Mouse (Mus musculus): ENCODE results near the gene Edc3. TPM values are rescaled to one million over a fixed set of nuclear protein-coding genes. Genes with fewer than 3 reads are reported as not detected.

The Edc3 gene
- polyA plus RNA-seq, 1 experiment from 2014 or later = 15.5 TPM

- H3K4me1 ChIP-seq (ENCODE audit: control insufficient read depth, insufficient read depth, low read length) = peaks cover 4% of the 10 kb centered on the region
- H3K27ac ChIP-seq (ENCODE audit: low read depth, low read length) = no peak overlapping the region
- H3K36me3 ChIP-seq (ENCODE audit: control insufficient read depth, insufficient read depth, low read length) = peaks cover 27% of the 10 kb centered on the region
- H3K9me3 ChIP-seq (replicated peaks; ENCODE audit: control insufficient read depth, low read length) = no peaks in the 10 kb centered on the region
- H3K4me3 ChIP-seq (ENCODE audit: low read depth, low read length) = no peak overlapping the region
- WGBS (ENCODE audit: insufficient replicate concordance) = 62% methylated on average over 2 of the region's 2 CpGs
- H3K9ac ChIP-seq (ENCODE audit: low read depth, low read length) = no peak overlapping the region
- no peak overlapping the region for H3K4me2 ChIP-seq
- H3K27me3 ChIP-seq (ENCODE audit: control insufficient read depth, insufficient read depth, low read length) = no peaks in the 10 kb centered on the region
- ATAC-seq (replicated peaks; ENCODE audit: insufficient number of reproducible peaks, low FRiP score, low TSS enrichment) = no peak
Measured at GRCm38 (mm10) chr9:57712194-57712593, 3.9 kb downstream of the Edc3 start.

GRCm38 (mm10) chr9:57718408-57718807, 10.1 kb downstream of the Edc3 start:
- Histone ChIP-seq H3K27ac (ENCODE audit: low read depth, low read length) (no peak overlapping the region), H3K9me3 (replicated peaks; ENCODE audit: control insufficient read depth, low read length) (no peaks in the 10 kb centered on the region), H3K9ac (ENCODE audit: low read depth, low read length) (no peak overlapping the region), H3K36me3 (ENCODE audit: control insufficient read depth, insufficient read depth, low read length) (peaks cover 36% of the 10 kb centered on the region), H3K4me2 (no peak overlapping the region), H3K4me1 (ENCODE audit: control insufficient read depth, insufficient read depth, low read length) (no peaks in the 10 kb centered on the region), H3K27me3 (ENCODE audit: control insufficient read depth, insufficient read depth, low read length) (no peaks in the 10 kb centered on the region), H3K4me3 (ENCODE audit: low read depth, low read length) (no peak overlapping the region)
- no peak for ATAC-seq (replicated peaks; ENCODE audit: insufficient number of reproducible peaks, low FRiP score, low TSS enrichment)
- WGBS (ENCODE audit: insufficient replicate concordance) = 90% methylated on average over 7 of the region's 7 CpGs

DNA sequence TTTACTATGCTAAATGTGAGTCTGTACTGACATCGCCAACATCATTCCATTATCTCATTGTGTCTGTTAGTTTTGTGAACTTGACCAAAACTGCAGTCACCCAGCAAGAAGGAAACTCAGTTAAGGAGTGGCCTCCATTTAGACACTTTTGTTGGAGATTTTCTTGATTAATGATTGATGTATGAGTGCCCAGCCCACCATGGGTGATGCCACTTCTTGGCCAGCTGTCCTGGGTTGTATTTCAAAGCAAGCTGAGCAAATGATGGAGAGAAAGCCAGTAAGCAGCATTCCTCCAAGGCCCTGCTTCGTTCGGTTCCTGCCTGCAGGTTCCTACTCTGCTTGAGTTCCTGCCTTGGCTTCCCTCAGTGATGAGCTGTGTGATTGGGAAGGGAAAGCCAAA, 12.4 kb downstream of the Edc3 start:
- ATAC-seq (replicated peaks; ENCODE audit: insufficient number of reproducible peaks, low FRiP score, low TSS enrichment) = no peak
- no peaks in the 10 kb centered on the region for H3K9me3 ChIP-seq (replicated peaks; ENCODE audit: control insufficient read depth, low read length)
- WGBS (ENCODE audit: insufficient replicate concordance) = 95% methylated on average over 3 of the region's 3 CpGs

DNA sequence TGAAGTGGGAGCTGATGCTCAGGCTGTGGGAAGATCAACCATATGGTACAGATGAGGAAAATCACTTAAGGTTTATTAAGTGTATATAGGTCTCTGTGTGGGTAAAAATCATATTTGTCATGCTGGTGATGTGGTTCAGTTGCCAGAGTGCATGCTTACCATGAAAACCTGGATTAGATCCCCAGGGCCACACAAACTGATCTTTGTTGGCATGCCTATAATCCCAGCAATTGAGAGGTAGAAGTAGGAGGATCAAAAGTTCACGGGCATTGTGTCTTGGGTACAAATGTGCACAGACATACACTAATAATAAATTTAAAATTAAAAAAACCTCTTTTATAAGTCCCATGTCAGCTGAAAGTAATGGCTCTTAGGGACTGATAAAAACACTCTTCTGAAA, 14.0 kb downstream of the Edc3 start:
- H3K4me3 ChIP-seq (ENCODE audit: low read depth, low read length) = no peak overlapping the region
- H3K4me1 ChIP-seq (ENCODE audit: control insufficient read depth, insufficient read depth, low read length) = 0 out of 2 replicates have a peak, but pooled peaks cover 5% of the 10 kb centered on the region
- H3K9ac ChIP-seq (ENCODE audit: low read depth, low read length) = no peak overlapping the region
- ATAC-seq (replicated peaks; ENCODE audit: insufficient number of reproducible peaks, low FRiP score, low TSS enrichment) = no peak
- no peaks in the 10 kb centered on the region for H3K9me3 ChIP-seq (replicated peaks; ENCODE audit: control insufficient read depth, low read length)
- H3K4me2 ChIP-seq = no peak overlapping the region
- WGBS (ENCODE audit: insufficient replicate concordance) = 78% methylated on average over 1 of the region's 1 CpGs
- H3K27me3 ChIP-seq (ENCODE audit: control insufficient read depth, insufficient read depth, low read length) = no peaks in the 10 kb centered on the region
- peaks cover 20% of the 10 kb centered on the region for H3K36me3 ChIP-seq (ENCODE audit: control insufficient read depth, insufficient read depth, low read length)
- H3K27ac ChIP-seq (ENCODE audit: low read depth, low read length) = no peak overlapping the region

More for the DNA sequence above, 12.4 kb downstream of the Edc3 start:
- Histone ChIP-seq H3K9ac (ENCODE audit: low read depth, low read length) (no peak overlapping the region), H3K36me3 (ENCODE audit: control insufficient read depth, insufficient read depth, low read length) (peaks cover 25% of the 10 kb centered on the region), H3K4me1 (ENCODE audit: control insufficient read depth, insufficient read depth, low read length) (no peaks in the 10 kb centered on the region), H3K27ac (ENCODE audit: low read depth, low read length) (no peak overlapping the region), H3K27me3 (ENCODE audit: control insufficient read depth, insufficient read depth, low read length) (no peaks in the 10 kb centered on the region), H3K4me3 (ENCODE audit: low read depth, low read length) (no peak overlapping the region), H3K4me2 (no peak overlapping the region)

DNA sequence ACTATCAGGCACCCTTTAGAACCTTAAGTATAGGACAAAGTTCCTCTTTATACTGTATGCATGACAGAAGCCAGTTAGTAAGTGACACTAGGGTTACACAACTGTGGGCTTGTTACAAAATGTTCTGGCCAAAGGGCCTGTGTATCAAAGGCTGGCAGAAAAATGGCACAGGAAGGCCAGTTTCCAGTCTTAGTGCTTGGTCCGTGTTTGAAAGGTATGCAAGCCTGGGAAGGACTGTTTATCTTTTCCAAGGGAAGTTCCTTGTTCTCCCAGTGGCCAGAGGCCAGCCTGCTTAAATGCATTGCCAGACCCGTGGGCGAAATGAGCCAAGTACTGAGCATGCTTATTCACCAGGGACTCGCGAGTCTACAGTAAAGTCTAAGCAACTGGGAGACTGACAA, 15.0 kb downstream of the Edc3 start:
- H3K4me1 ChIP-seq (ENCODE audit: control insufficient read depth, insufficient read depth, low read length) = 0 out of 2 replicates have a peak, but pooled peaks cover 5% of the 10 kb centered on the region
- H3K9me3 ChIP-seq (replicated peaks; ENCODE audit: control insufficient read depth, low read length) = no peaks in the 10 kb centered on the region
- no peak for ATAC-seq (replicated peaks; ENCODE audit: insufficient number of reproducible peaks, low FRiP score, low TSS enrichment)
- no peak overlapping the region for H3K27ac ChIP-seq (ENCODE audit: low read depth, low read length)
- no peak overlapping the region for H3K9ac ChIP-seq (ENCODE audit: low read depth, low read length)
- H3K4me3 ChIP-seq (ENCODE audit: low read depth, low read length) = no peak overlapping the region
- H3K4me2 ChIP-seq = no peak overlapping the region
- H3K27me3 ChIP-seq (ENCODE audit: control insufficient read depth, insufficient read depth, low read length) = no peaks in the 10 kb centered on the region
- WGBS (ENCODE audit: insufficient replicate concordance) = 52% methylated on average over 5 of the region's 5 CpGs
- peaks cover 23% of the 10 kb centered on the region for H3K36me3 ChIP-seq (ENCODE audit: control insufficient read depth, insufficient read depth, low read length)

- WGBS (ENCODE audit: insufficient replicate concordance) = 83% methylated on average over 5 of the region's 5 CpGs
- H3K27me3 ChIP-seq (ENCODE audit: control insufficient read depth, insufficient read depth, low read length) = no peaks in the 10 kb centered on the region
- ATAC-seq (replicated peaks; ENCODE audit: insufficient number of reproducible peaks, low FRiP score, low TSS enrichment) = no peak
- H3K4me3 ChIP-seq (ENCODE audit: low read depth, low read length) = no peak overlapping the region
- no peak overlapping the region for H3K4me2 ChIP-seq
- H3K36me3 ChIP-seq (ENCODE audit: control insufficient read depth, insufficient read depth, low read length) = peaks cover 19% of the 10 kb centered on the region
- no peaks in the 10 kb centered on the region for H3K9me3 ChIP-seq (replicated peaks; ENCODE audit: control insufficient read depth, low read length)
- no peak overlapping the region for H3K9ac ChIP-seq (ENCODE audit: low read depth, low read length)
- H3K4me1 ChIP-seq (ENCODE audit: control insufficient read depth, insufficient read depth, low read length) = 0 out of 2 replicates have a peak, but pooled peaks cover 5% of the 10 kb centered on the region
- H3K27ac ChIP-seq (ENCODE audit: low read depth, low read length) = no peak overlapping the region
Measured at GRCm38 (mm10) chr9:57723796-57724195, 15.5 kb downstream of the Edc3 start.

GRCm38 (mm10) chr9:57724701-57725100, 16.4 kb downstream of the Edc3 start:
- peaks cover 18% of the 10 kb centered on the region for H3K36me3 ChIP-seq (ENCODE audit: control insufficient read depth, insufficient read depth, low read length)
- ATAC-seq (replicated peaks; ENCODE audit: insufficient number of reproducible peaks, low FRiP score, low TSS enrichment) = no peak

DNA sequence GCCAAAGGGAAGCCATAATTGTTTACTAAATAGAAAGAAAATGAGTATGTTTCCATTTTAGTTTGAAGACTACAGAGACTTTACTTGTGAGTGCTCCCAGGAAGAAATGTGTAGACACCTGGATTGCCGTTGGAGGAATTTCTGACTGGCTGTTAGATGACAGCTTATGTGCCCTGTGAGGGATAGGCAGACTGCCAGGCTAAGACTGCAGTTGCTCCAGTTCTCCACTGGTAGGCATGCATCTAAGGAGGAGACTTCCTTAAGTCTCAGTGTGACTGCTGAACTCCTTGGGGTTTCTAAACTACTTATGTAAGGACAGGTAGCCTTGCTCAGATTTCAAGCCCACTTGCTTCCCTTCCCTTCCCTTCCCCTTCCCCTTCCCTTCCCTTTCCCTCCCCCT, 20.0 kb downstream of the Edc3 start:
- Histone ChIP-seq H3K27ac (ENCODE audit: low read depth, low read length) (no peak overlapping the region), H3K9me3 (replicated peaks; ENCODE audit: control insufficient read depth, low read length) (no peaks in the 10 kb centered on the region), H3K36me3 (ENCODE audit: control insufficient read depth, insufficient read depth, low read length) (peaks cover 12% of the 10 kb centered on the region), H3K4me2 (no peak overlapping the region), H3K9ac (ENCODE audit: low read depth, low read length) (no peak overlapping the region), H3K4me3 (ENCODE audit: low read depth, low read length) (no peak overlapping the region), H3K27me3 (ENCODE audit: control insufficient read depth, insufficient read depth, low read length) (no peaks in the 10 kb centered on the region), H3K4me1 (ENCODE audit: control insufficient read depth, insufficient read depth, low read length) (0 out of 2 replicates have a peak, but pooled peaks cover 5% of the 10 kb centered on the region)
- 96% methylated on average over 1 of the region's 1 CpGs for WGBS (ENCODE audit: insufficient replicate concordance)
- no peak for ATAC-seq (replicated peaks; ENCODE audit: insufficient number of reproducible peaks, low FRiP score, low TSS enrichment)

More at GRCm38 (mm10) chr9:57724701-57725100, 16.4 kb downstream of the Edc3 start:
- H3K9ac ChIP-seq (ENCODE audit: low read depth, low read length) = no peak overlapping the region
- H3K27ac ChIP-seq (ENCODE audit: low read depth, low read length) = no peak overlapping the region
- no peak overlapping the region for H3K4me2 ChIP-seq
- H3K4me1 ChIP-seq (ENCODE audit: control insufficient read depth, insufficient read depth, low read length) = 0 out of 2 replicates have a peak, but pooled peaks cover 5% of the 10 kb centered on the region
- H3K4me3 ChIP-seq (ENCODE audit: low read depth, low read length) = no peak overlapping the region
- no peaks in the 10 kb centered on the region for H3K27me3 ChIP-seq (ENCODE audit: control insufficient read depth, insufficient read depth, low read length)
- H3K9me3 ChIP-seq (replicated peaks; ENCODE audit: control insufficient read depth, low read length) = no peaks in the 10 kb centered on the region
- WGBS (ENCODE audit: insufficient replicate concordance) = 92% methylated on average over 3 of the region's 3 CpGs

DNA sequence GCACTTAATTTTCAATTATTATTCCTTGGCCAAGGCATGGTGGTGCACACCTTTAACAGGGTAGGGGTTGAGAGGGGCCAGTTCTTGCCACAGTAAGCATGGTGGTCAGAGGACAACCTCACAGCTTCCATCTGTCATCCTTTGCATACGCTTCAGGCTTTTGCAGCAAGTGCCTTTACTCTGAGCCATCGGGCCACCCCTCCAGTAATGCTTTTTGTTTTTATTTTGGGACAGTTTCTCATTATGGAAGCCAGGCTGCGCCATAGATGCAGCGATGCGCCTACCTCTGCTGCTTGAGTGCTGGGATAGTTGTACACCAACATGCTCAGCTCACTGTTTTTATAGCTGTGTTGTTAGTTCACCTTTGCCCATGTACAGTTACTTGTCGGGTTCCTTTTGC, 25.3 kb downstream of the Edc3 start:
- Histone ChIP-seq H3K27ac (ENCODE audit: low read depth, low read length) (no peak overlapping the region), H3K9me3 (replicated peaks; ENCODE audit: control insufficient read depth, low read length) (no peaks in the 10 kb centered on the region), H3K4me3 (ENCODE audit: low read depth, low read length) (no peak overlapping the region), H3K27me3 (ENCODE audit: control insufficient read depth, insufficient read depth, low read length) (no peaks in the 10 kb centered on the region), H3K9ac (ENCODE audit: low read depth, low read length) (no peak overlapping the region), H3K36me3 (ENCODE audit: control insufficient read depth, insufficient read depth, low read length) (0 out of 2 replicates have a peak, but pooled peaks cover 2% of the 10 kb centered on the region), H3K4me1 (ENCODE audit: control insufficient read depth, insufficient read depth, low read length) (no peaks in the 10 kb centered on the region; the same call in 1 of the 2 replicates), H3K4me2 (no peak overlapping the region)
- ATAC-seq (replicated peaks; ENCODE audit: insufficient number of reproducible peaks, low FRiP score, low TSS enrichment) = no peak
- 95% methylated on average over 6 of the region's 6 CpGs for WGBS (ENCODE audit: insufficient replicate concordance)

Measured in heart, embryonic 11.5 days (tissue).